Comparison of ENCODE assay signal across 14 mouse cellular contexts in the genomic region with DNA sequence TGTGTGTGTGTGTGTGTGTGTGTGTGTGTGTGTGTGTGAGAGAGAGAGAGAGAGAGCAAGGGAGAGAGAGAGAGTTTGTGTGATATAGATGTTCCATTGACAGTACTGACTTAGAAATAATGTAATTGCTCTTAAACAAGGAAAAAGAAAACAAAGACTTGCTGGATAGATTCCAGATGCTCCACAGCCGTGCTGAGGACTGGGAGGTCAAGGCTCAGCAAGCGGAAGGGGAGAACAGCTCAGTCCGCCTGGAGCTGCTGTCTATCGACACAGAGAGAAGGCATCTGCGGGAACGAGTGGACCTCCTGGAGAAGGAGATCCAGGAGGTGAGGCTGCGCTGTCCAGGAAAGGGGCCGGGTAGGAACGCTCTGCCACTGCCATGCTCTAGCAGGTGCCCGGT.
"Had no signal": no experiment of that assay in that cellular context is flagged by ENCODE, and none has a peak within 500 bp of the region (broad histone marks: within the 10 kb centered on the region; RNA-seq: fewer than 3 reads in every experiment).

No protein-coding gene starts in this region.

- H3K4me1 ChIP-seq: limb, embryonic 10.5 days; liver, embryonic 15.5 days; lung, embryonic 15.5 days; midbrain, embryonic 15.5 days; neural tube, embryonic 12.5 days had no signal

- H3K27me3 ChIP-seq: liver, embryonic 15.5 days; lung, embryonic 15.5 days; megakaryocyte, embryonic 14.5 days; midbrain, embryonic 15.5 days; neural tube, embryonic 12.5 days had no signal

- DNase-seq: lung, postnatal 14 days; thymus, postnatal 4 days had no signal

- H3K27ac ChIP-seq: left cerebral cortex, adult 2 months; limb, embryonic 10.5 days; liver, embryonic 15.5 days; lung, embryonic 15.5 days; macrophage; midbrain, embryonic 15.5 days; neural tube, embryonic 12.5 days; stomach, postnatal 0 days had no signal

- ATAC-seq: intestine, embryonic 16.5 days; midbrain, embryonic 15.5 days had no signal

- H3K9ac ChIP-seq: liver, embryonic 15.5 days; lung, embryonic 15.5 days; midbrain, embryonic 15.5 days; neural tube, embryonic 12.5 days had no signal

- H3K4me3 ChIP-seq: left cerebral cortex, adult 2 months; limb, embryonic 10.5 days; liver, embryonic 15.5 days; lung, embryonic 15.5 days; megakaryocyte, embryonic 14.5 days; midbrain, embryonic 15.5 days; neural tube, embryonic 12.5 days had no signal

- H3K4me2 ChIP-seq: liver, embryonic 11.5 days; liver, embryonic 15.5 days; lung, embryonic 15.5 days; midbrain, embryonic 11.5 days; midbrain, embryonic 15.5 days; neural tube, embryonic 12.5 days had no signal

- H3K9me3 ChIP-seq: limb, embryonic 10.5 days; liver, embryonic 15.5 days; lung, embryonic 15.5 days; midbrain, embryonic 15.5 days; neural tube, embryonic 12.5 days had no signal
